Comparison of ENCODE assay signal across 37 mouse cellular contexts in the genomic region with DNA sequence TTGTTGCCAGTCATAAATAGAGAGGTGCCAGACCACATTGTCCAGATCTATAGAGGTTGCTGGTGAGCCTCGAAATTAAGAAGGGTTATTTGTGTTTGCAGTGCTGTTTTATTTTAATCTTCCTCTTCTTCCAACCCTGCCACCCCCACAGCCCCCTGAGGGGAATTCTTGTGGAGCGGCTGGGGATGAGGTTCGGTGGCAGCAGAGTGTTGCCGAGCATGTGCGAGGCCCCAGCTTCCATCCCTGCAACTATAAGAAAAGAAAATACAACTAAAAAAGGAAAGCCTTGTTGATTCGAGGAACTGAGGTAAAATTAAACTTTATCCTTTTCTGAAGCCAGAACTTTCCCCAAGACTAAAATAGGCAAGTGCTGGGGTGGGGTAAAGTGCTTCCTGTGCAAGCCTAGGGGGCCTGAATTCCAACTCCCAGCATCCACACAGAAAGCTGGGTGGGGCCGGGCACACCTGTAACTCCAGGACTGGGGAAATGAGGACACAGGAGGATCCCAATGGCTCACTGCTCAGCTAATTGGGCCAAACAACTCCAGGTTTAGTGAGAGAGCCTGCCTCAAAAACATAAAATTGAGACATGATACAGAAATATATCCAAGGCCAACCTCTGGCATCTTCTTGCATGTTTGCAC. TPM values are rescaled to one million over a fixed set of nuclear protein-coding genes. Genes with fewer than 3 reads are reported as not detected.
DNase-seq lines count a peak whose midpoint lies in the region.
"Had no signal": no experiment of that assay in that cellular context is flagged by ENCODE, and none has a peak within 500 bp of the region (broad histone marks: within the 10 kb centered on the region; RNA-seq: fewer than 3 reads in every experiment).

No protein-coding gene starts in this region.

- peak; percentile 8 to 31 for DNase-seq in frontal cortex, adult 2 months (ENCODE audit: extremely low spot score in 1 of 2, low spot score in 1 of 2)
- DNase-seq in frontal cortex, postnatal 10 days (ENCODE audit: low spot score in 2 of 2), result no peak
- peak; percentile 33 to 38 for DNase-seq in right cerebral cortex, adult 2 months (ENCODE audit: low spot score in 2 of 2)
- DNase-seq in right cerebral cortex, postnatal 4 days, result no peak
- DNase-seq in R1 (ENCODE audit: low read depth, low spot score), result peak; percentile 72
- DNase-seq in adrenal gland, adult 18-20 months (ENCODE audit: low spot score in 2 of 2), result no peak
- no peak for DNase-seq in testis, postnatal 14 days (ENCODE audit: low spot score)
- DNase-seq: cerebellum, adult 2 months; cerebellum, postnatal 14 days; heart, adult 2 months; kidney, adult 9 months; kidney, postnatal 10 days; layer of hippocampus, postnatal 36 days; liver; lung, adult 2 months; lung, postnatal 10 days; thymus, adult 18-20 months; thymus, postnatal 25 days had no signal

RNA-seq across cellular contexts. Expression of gene Klhdc8a, which starts 29.9 kb away (rescaled TPM):
- 8.8 and 10.1 TPM in 2 replicates for polyA plus RNA-seq in frontal cortex, adult 2 months (2012; rRNA removed)
- 100 to 1,000 TPM; 114 to 144 TPM for total RNA-seq in adrenal gland, adult 18-20 months (2021)
- total RNA-seq: hematopoietic stem cell, adult 5-6 weeks; megakaryocyte-erythroid progenitor cell, adult 5-6 weeks; MEL had no signal
- polyA plus RNA-seq: limb, embryonic 11.5 days; macrophage had no signal

RNA-seq across cellular contexts. Expression of gene Gm10188, which starts 39.0 kb away (rescaled TPM):
- not detected in 2 replicates for polyA plus RNA-seq in frontal cortex, adult 2 months (2012; rRNA removed)
- total RNA-seq in adrenal gland, adult 18-20 months (2021), result not detected
- total RNA-seq: adrenal gland, postnatal 36 days; gastrocnemius, adult 18-20 months; gastrocnemius, postnatal 4 days; heart, adult 2 months; hematopoietic stem cell, adult 5-6 weeks; layer of hippocampus, postnatal 36 days; left cerebral cortex, postnatal 10 days; megakaryocyte-erythroid progenitor cell, adult 5-6 weeks; MEL had no signal
- polyA plus RNA-seq: cerebellum, adult 2 months; embryonic facial prominence, embryonic 11.5 days; forebrain, embryonic 10.5 days; heart, adult 2 months; heart, embryonic 12.5 days; heart, postnatal 0 days; intestine, postnatal 0 days; large intestine, adult 2 months; limb, embryonic 11.5 days; liver, embryonic 14.5 days; lung, adult 2 months; macrophage; neural tube, embryonic 13.5 days; small intestine, adult 2 months; stomach, embryonic 15.5 days had no signal

RNA-seq across cellular contexts. Expression of gene Nuak2, which starts 47.4 kb away (rescaled TPM):
- polyA plus RNA-seq in frontal cortex, adult 2 months (2012; rRNA removed), result 0.84 and 1.0 TPM in 2 replicates
- total RNA-seq in adrenal gland, adult 18-20 months (2021), result 1 to 10 TPM; 4.6 to 6.9 TPM

Comparison
In these comparisons a context has a peak if more than half of its experiments do, and no peak if none do; other contexts are left out.
1. DNase-seq: peak in frontal cortex, adult 2 months (2 of 2), right cerebral cortex, adult 2 months (2 of 2) and R1 (single experiment); none in frontal cortex, postnatal 10 days (0 of 2), right cerebral cortex, postnatal 4 days (single experiment), adrenal gland, adult 18-20 months (0 of 2) and testis, postnatal 14 days (single experiment).